Mouse (Mus musculus) testis, adult 2 months (tissue): Measurements from ENCODE around the gene Fuz. TPM values are rescaled to one million over a fixed set of nuclear protein-coding genes. Genes with fewer than 3 reads are reported as not detected.

Experiments used
- H3K27ac ChIP-seq: fragments of 200-500 bp; 2 replicates; pipeline ENCODE4 v1.5.1; 2012; ENCODE audit warnings: low read depth, low read length; ENCODE audit not compliant: control insufficient read depth, insufficient read depth
- H3K27me3 ChIP-seq: fragments of 200-500 bp; 2 replicates; pipeline ENCODE4 v1.6.1; 2012; ENCODE audit warnings: mild to moderate bottlenecking, low read length, moderate library complexity; ENCODE audit not compliant: control insufficient read depth, insufficient read depth
- H3K36me3 ChIP-seq: fragments of 200-500 bp; 2 replicates; pipeline ENCODE4 v1.6.1; 2012; ENCODE audit warnings: mild to moderate bottlenecking, low read length; ENCODE audit not compliant: control insufficient read depth, insufficient read depth
- H3K4me1 ChIP-seq: fragments of 200-500 bp; 2 replicates; pipeline ENCODE4 v1.6.1; 2012; ENCODE audit warnings: low read length; ENCODE audit not compliant: control insufficient read depth, insufficient read depth
- H3K4me3 ChIP-seq: fragments of 200-500 bp; 2 replicates; pipeline ENCODE4 v1.5.1; 2012; ENCODE audit warnings: low read depth, mild to moderate bottlenecking, low read length, moderate library complexity, mixed read lengths; ENCODE audit not compliant: control insufficient read depth
- CTCF ChIP-seq: fragments of 200-500 bp; IDR thresholded peaks from 2 replicates; pipeline ENCODE4 v1.5.1; 2012; ENCODE audit warnings: low read depth, mild to moderate bottlenecking, inconsistent platforms, low read length, moderate library complexity; ENCODE audit not compliant: control insufficient read depth, insufficient read depth, insufficient replicate concordance
- POLR2A ChIP-seq: fragments of 200-500 bp; IDR thresholded peaks from 2 replicates; pipeline ENCODE4 v1.6.1; 2012; ENCODE audit warnings: low read depth, mild to moderate bottlenecking, inconsistent platforms, low read length, moderate library complexity; ENCODE audit not compliant: control insufficient read depth
- polyA plus RNA-seq: library from polyadenylated mRNA; depleted of rRNA; stranded (reverse); fragments of >200 nt; gene quantifications from 2 replicates; pipeline ENCODE4 v1.2.3, GENCODE M21; 2012

Gene Fuz
- polyA plus RNA-seq, 1 experiment = 40.0 TPM

- Histone ChIP-seq H3K27me3 (no peaks in the 10 kb centered on the region), H3K27ac (peak within 1 kb of the TSS; percentile 97), H3K36me3 (no peaks in the 10 kb centered on the region), H3K4me1 (peaks cover 15% of the 10 kb centered on the region), H3K4me3 (peak within 1 kb of the TSS; percentile 90)
- TF ChIP-seq CTCF (no peak), POLR2A (peak; percentile 79)
These were observed 3.5 kb upstream of the Fuz start, which contains the start of gene Med25 for GRCm38 (mm10) chr7:44892276-44892921. Gene Med25, minus strand, starts transcription at chr7:44892712.

- Histone ChIP-seq H3K27ac (peak overlapping the region; percentile 60), H3K4me1 (peaks cover 15% of the 10 kb centered on the region), H3K36me3 (no peaks in the 10 kb centered on the region), H3K4me3 (no peak overlapping the region), H3K27me3 (no peaks in the 10 kb centered on the region)
- no peak for TF ChIP-seq POLR2A
- no peak for TF ChIP-seq CTCF
These were observed 2.7 kb upstream of the Fuz start for GRCm38 (mm10) chr7:44893197-44893596.

GRCm38 (mm10) chr7:44894175-44894574, 1.7 kb upstream of the Fuz start:
- Histone ChIP-seq H3K27me3 (no peaks in the 10 kb centered on the region), H3K27ac (no peak overlapping the region), H3K4me3 (no peak overlapping the region), H3K4me1 (peaks cover 25% of the 10 kb centered on the region), H3K36me3 (no peaks in the 10 kb centered on the region)
- no peak for TF ChIP-seq POLR2A
- TF ChIP-seq CTCF = no peak

DNA sequence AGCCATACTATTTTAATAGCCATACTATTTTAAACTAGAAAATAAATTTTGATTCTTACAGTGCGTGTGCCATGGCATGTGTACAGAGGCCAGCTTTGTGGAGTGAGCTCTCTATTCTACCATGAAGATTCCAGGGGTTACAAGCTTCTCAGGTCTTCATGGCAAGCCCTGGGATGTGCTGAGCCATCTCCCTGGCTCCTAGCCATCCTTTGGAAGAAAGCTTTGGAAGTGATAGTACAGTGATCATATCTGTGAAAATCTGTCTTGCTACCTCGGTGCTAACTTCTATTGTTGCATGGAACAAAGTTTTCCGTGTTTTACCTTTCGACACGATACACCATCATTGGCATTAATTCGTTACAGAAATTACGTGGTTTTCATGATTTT, 680 bp upstream of the Fuz start:
- TF ChIP-seq POLR2A (no peak), CTCF (no peak)
- Histone ChIP-seq H3K4me3 (peak overlapping the region; percentile 80; the same call in 1 of the 2 replicates), H3K36me3 (no peaks in the 10 kb centered on the region), H3K27ac (peak overlapping the region; percentile 81; the same call in 1 of the 2 replicates), H3K27me3 (no peaks in the 10 kb centered on the region), H3K4me1 (peaks cover 29% of the 10 kb centered on the region)

GRCm38 (mm10) chr7:44896499-44896898, 620 bp downstream of the Fuz start:
- Histone ChIP-seq H3K36me3 (no peaks in the 10 kb centered on the region), H3K27me3 (no peaks in the 10 kb centered on the region), H3K27ac (peak overlapping the region; percentile 50), H3K4me1 (peaks cover 30% of the 10 kb centered on the region), H3K4me3 (peak overlapping the region; percentile 80)
- TF ChIP-seq POLR2A (no peak), CTCF (no peak)

DNA sequence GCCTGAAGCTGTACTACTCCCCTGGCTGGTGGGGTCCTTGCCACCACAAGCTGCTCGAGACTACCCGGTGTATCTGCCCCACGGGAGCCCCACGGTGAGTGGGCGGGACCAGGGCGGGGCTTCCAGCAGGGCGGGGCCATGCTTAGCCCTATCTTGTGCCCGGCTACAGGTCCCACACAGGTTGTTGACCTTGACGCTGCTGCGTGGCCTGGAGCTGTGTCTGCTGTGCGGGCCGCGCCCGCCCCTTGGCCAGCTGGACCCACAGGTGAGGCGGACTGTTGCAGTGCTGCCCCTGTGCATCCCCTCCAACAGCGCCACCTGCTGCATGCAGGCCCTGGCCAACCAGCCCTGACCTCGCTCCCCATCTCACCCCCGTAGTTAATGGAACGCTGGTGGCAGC, 2.7 kb downstream of the Fuz start:
- Histone ChIP-seq H3K27me3 (no peaks in the 10 kb centered on the region), H3K36me3 (no peaks in the 10 kb centered on the region), H3K27ac (no peak overlapping the region; the same call in 1 of the 2 replicates), H3K4me1 (peaks cover 26% of the 10 kb centered on the region), H3K4me3 (no peak overlapping the region)
- TF ChIP-seq CTCF (no peak; the same call in 1 of the 2 replicates), POLR2A (no peak)

GRCm38 (mm10) chr7:44900632-44901031, 4.8 kb downstream of the Fuz start:
- Histone ChIP-seq H3K27ac (no peak overlapping the region), H3K27me3 (no peaks in the 10 kb centered on the region), H3K36me3 (no peaks in the 10 kb centered on the region), H3K4me3 (no peak overlapping the region), H3K4me1 (peaks cover 23% of the 10 kb centered on the region)
- TF ChIP-seq POLR2A = no peak
- TF ChIP-seq CTCF = no peak
